Mouse (Mus musculus): ENCODE results near the gene Cul3. TPM values are rescaled to one million over a fixed set of nuclear protein-coding genes. Genes with fewer than 3 reads are reported as not detected.

Cul3 gene
- polyA plus RNA-seq (2012; rRNA removed) = 3.9 and 5.6 TPM in 2 replicates

DNA sequence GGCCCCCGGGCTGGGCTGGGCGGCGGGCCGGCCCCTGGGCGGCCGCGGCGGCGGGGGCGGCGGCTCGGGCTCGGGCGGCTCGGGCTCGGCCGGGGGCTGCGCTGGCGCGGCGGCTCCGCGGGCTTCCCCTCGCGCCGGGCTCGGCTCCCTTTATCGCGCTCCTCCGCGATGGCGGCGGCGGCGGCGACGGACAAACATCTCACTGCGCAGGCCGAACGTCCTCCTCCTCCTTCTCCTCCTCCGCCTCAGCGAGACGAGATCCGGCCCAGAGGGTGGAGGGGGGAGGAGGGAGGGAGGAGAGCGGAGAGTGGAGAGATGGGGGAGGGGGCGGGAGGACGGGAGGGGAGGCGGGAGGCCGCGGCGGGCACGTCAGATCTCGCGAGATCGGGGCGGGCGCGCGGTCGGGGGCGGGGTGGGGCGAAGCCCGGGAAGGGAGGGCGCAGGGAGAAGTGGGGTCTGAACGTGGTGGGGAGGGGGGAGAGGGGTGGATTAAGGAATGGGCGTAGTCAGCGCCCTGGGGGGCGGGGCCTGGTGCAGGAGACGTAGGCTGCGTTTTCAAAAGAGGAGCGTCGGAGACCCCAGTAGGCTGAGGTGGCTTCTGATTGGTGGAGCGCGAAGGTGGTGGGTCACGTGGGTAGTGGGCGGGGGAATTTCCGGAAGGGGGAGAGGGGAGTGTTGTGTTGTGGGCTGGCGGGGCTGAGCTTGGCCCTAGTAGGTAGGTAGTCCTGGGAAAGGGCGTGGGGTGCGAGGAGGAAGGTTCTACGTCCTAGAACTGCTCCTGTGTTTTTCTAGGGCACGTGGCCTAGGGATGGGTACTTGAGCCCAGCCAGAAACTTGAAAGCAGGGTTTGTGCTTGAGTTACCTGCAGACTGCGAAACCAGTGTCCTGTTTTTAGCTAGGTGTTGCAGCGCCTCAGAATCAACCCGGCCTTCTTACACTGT lies at the start of gene Cul3:
Gene Cul3, minus strand, starts transcription at position 45 of the 941 bp plus-strand sequence.

DNA sequence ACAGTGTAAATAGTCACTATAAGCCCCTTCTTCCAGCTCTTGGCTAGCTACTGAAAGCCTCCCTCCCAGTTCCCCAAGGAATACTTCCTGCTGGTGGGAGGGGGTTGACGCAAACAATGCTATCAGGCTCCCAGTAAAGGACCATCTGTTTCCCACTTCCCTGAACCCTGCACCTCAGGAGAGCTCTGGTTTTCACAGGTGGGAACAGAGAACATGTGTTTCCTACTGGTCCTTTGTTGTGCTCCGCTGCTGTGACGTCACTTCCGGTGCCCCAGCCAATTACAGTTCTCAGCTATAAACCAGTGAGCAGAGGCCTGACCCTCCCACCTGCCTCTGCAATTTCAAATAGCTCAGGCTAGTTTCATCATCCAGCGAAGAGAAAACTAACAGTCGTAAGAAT lies 122.0 kb downstream of the Cul3 start, which contains the start of gene Fam124b:
Gene Fam124b, minus strand, starts transcription at position 206 of the 400 bp plus-strand sequence.

Other genes starting within 250 kb of the Cul3 start
- 0.19 and 0.46 TPM in 2 replicates for gene Fam124b, start 122.0 kb downstream of the Cul3 start, polyA plus RNA-seq (2012; rRNA removed)
- not detected in 2 replicates for gene Gm45261, start 121.0 kb upstream of the Cul3 start, polyA plus RNA-seq (2012; rRNA removed)